Mouse (Mus musculus) stomach, embryonic 16.5 days (tissue): Measurements from ENCODE around the gene Ctdnep1. TPM values are rescaled to one million over a fixed set of nuclear protein-coding genes. Genes with fewer than 3 reads are reported as not detected.
A peak's percentile ranks its signal among the peaks of the same experiment; 100 is the strongest.

ENCODE experiments used
- ATAC-seq: fragments of 200-750 bp; cut with Nextera tagmentation; 2 replicates; pipeline ENCODE4 v1.8.0; 2017; ENCODE audit warnings: moderate number of reproducible peaks, moderate TSS enrichment; ENCODE audit not compliant: insufficient read depth, low FRiP score
- H3K27ac ChIP-seq: fragments of 300-500 bp; sonication (generic); 2 replicates; pipeline ENCODE4 v1.5.1; 2014; ENCODE audit warnings: low read length
- H3K27me3 ChIP-seq: fragments of 300-500 bp; sonication (generic); 2 replicates; pipeline ENCODE4 v1.6.1; 2014; ENCODE audit warnings: low read length, control low read depth, mixed read lengths; ENCODE audit not compliant: control insufficient read depth, insufficient read depth
- H3K36me3 ChIP-seq: fragments of 300-500 bp; sonication (generic); 2 replicates; pipeline ENCODE4 v1.6.1; 2014; ENCODE audit warnings: low read length; ENCODE audit not compliant: control insufficient read depth, insufficient read depth
- H3K4me1 ChIP-seq: fragments of 300-500 bp; sonication (generic); 2 replicates; pipeline ENCODE4 v1.6.1; 2014; ENCODE audit warnings: low read length, control low read depth, mixed read lengths; ENCODE audit not compliant: control insufficient read depth, insufficient read depth
- H3K4me2 ChIP-seq: fragments of 300-500 bp; sonication (generic); 2 replicates; pipeline ENCODE4 v1.6.1; 2014; ENCODE audit warnings: low read depth, low read length, mixed read lengths
- H3K4me3 ChIP-seq: fragments of 300-500 bp; sonication (generic); replicated peaks from 2 replicates; pipeline ENCODE4 v1.5.1; 2014; ENCODE audit warnings: mild to moderate bottlenecking, low read length
- H3K9ac ChIP-seq: fragments of 300-500 bp; sonication (generic); 2 replicates; pipeline ENCODE4 v1.6.1; 2014; ENCODE audit warnings: low read length
- H3K9me3 ChIP-seq: fragments of 300-500 bp; sonication (generic); replicated peaks from 2 replicates; pipeline ENCODE4 v1.6.1; 2016; ENCODE audit warnings: low read length, control low read depth; ENCODE audit not compliant: control insufficient read depth
- WGBS: fragments of 180-500 bp; shearing (Covaris S2); extraction: QIAGEN DNeasy Blood & Tissue Kit; methylation state at CpG from one replicate; pipeline ENCODE4 v1.1.7; 2014; 5-methylcytosine and 5-hydroxymethylcytosine counted together
- polyA plus RNA-seq: library from polyadenylated mRNA; unstranded; fragments of >200 nt; fragmentation: Nextera tagmentation; extraction: Ambion mirVana; gene quantifications from 2 replicates; pipeline ENCODE4 v1.2.1, GENCODE M21; 2015

Gene Ctdnep1
- 17.5 and 17.7 TPM in 2 replicates for polyA plus RNA-seq

DNA sequence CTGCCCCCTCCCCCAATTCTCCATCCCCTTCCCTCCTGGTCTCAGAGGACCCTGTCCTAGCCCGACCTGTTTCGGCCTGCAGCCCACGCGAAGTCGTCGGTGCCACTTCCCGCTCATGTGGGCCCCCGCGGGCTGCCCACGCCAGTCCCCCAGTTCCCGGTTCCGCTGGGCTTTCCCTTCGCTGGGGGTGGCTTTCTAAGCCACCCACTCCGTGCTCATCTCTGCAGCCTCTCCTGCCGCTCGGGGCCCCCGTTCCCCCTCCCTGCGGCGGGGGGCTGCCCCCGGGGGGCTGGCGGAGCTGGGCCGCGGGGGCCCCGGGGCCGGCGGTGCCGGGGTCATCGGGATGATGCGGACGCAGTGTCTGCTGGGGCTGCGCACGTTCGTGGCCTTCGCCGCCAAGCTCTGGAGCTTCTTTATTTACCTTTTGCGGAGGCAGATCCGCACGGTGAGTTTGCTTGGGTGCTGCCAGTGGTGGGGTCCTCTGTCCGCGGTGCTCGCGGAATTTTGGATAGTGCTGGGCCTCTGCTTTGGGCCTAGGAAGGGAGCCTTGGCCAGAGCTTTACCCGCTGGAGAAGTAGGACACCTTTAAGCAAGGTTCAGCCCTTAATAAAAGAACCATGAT, at the start of gene Ctdnep1:
Ctdnep1 (plus strand) TSS at position 16 of the 622 bp plus-strand sequence.
- no peaks in the 10 kb centered on the region for H3K27me3 ChIP-seq
- H3K4me1 ChIP-seq: peaks cover 16% of the 10 kb centered on the region
- peak within 1 kb of the TSS; percentile 94 for H3K4me3 ChIP-seq
- H3K9me3 ChIP-seq: no peaks in the 10 kb centered on the region
- peak within 1 kb of the TSS; percentile 99 for H3K27ac ChIP-seq
- WGBS: under 1% methylated on average over 39 of the region's 43 CpGs
- H3K9ac ChIP-seq: peak within 1 kb of the TSS; percentile 99
- ATAC-seq: no peak
- peaks cover 12% of the 10 kb centered on the region for H3K36me3 ChIP-seq
- H3K4me2 ChIP-seq: peak within 1 kb of the TSS; percentile 76

DNA sequence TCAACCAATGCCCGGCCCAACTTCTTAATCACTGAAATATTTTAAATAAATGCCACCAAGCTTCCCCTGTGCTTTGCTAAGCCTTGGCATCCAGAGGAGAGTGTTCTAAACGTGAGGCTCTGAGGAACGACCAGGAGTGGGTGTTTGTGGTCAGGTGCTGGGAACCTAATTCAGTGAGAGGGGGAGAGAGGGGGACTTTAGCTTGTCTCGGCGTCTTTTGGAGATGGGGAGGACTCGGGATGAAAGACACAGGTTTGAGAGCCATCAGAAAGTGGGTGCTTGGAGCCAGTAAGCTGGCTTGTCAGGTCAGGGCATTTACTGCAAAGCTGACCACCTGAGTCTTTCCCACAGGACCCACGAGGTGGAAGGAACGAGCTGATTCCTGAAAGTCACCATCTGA, 49.2 kb upstream of the Ctdnep1 start:
- 64% methylated on average over 8 of the region's 8 CpGs for WGBS
- Histone ChIP-seq H3K4me2 (no peak overlapping the region), H3K36me3 (no peaks in the 10 kb centered on the region), H3K27me3 (no peaks in the 10 kb centered on the region), H3K9ac (no peak overlapping the region), H3K27ac (no peak overlapping the region), H3K4me1 (peaks cover 19% of the 10 kb centered on the region), H3K9me3 (no peaks in the 10 kb centered on the region), H3K4me3 (no peak overlapping the region)
- no peak for ATAC-seq

DNA sequence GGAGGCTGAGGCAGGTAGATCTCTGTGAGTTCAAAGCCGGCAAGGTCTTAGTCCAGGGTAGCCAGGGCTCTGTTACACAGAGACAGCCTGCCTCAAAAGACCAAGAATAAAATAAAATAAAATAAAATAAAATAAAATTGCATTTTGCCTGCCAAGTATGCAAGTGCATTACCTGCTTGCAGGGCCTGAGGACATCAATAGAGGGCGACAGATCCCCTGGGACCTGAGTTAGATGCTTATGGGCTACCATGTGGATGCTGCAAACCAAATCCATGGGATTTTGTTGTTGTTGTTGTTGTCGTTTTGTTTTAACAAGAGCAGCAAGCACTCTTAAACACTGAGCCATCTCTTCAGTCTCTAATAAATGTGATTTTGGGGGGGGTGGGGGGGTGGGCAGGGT, 48.7 kb upstream of the Ctdnep1 start:
- Histone ChIP-seq H3K9ac (no peak overlapping the region), H3K27ac (no peak overlapping the region), H3K36me3 (no peaks in the 10 kb centered on the region), H3K4me2 (no peak overlapping the region), H3K9me3 (no peaks in the 10 kb centered on the region), H3K4me1 (peaks cover 24% of the 10 kb centered on the region), H3K4me3 (no peak overlapping the region), H3K27me3 (no peaks in the 10 kb centered on the region)
- no peak for ATAC-seq
- 46% methylated on average over 3 of the region's 3 CpGs for WGBS

DNA sequence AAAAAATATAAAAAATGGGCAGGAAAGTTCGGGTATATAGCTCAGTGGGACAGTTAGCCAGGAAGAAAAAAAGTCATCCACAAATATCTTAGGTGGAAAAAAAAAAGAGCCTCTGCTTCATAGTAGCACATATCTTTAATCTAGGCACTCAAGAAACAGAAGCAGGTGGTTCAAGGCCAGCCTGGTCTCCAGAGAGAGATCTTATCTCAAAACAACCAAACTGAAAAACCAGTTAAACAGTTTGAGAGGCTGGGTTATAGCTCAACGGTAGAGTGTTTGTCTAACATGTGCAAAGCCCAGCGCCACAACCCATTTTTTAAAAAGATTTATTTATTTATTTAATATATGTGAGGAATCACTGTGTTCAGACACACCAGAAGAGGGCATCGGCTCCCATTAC, 47.9 kb upstream of the Ctdnep1 start:
- no peak overlapping the region for H3K27ac ChIP-seq
- WGBS: 61% methylated on average over 4 of the region's 4 CpGs
- H3K4me1 ChIP-seq: peaks cover 27% of the 10 kb centered on the region
- H3K4me3 ChIP-seq: no peak overlapping the region
- no peaks in the 10 kb centered on the region; the same call in 1 of the 2 replicates for H3K27me3 ChIP-seq
- no peaks in the 10 kb centered on the region for H3K36me3 ChIP-seq
- H3K9me3 ChIP-seq: no peaks in the 10 kb centered on the region
- H3K4me2 ChIP-seq: no peak overlapping the region
- ATAC-seq: no peak
- H3K9ac ChIP-seq: no peak overlapping the region

DNA sequence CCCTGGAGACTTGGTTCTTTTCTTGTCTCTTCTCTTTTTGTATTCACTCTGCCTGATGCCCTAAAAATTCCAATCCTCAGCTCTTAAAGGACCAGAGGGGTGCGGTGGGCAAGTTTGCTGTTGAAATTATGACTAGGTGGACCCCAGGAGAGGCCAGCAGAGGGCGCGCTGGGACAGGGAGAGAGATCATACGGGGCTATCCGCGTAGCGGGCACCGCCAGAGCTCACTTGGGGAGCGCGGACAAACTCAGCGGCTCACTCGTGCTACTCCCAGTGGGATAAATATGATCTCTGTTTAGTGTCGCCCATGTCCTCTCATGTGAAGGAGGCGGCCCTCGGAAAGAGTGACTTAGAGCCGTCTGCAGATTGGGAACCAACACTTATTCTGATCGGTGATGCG, 46.8 kb upstream of the Ctdnep1 start:
- Histone ChIP-seq H3K4me3 (peak overlapping the region; percentile 20; the same call in 1 of the 2 replicates), H3K4me2 (peak overlapping the region; percentile 47), H3K27ac (no peak overlapping the region), H3K9ac (no peak overlapping the region), H3K27me3 (no peaks in the 10 kb centered on the region; the same call in 1 of the 2 replicates), H3K4me1 (peaks cover 27% of the 10 kb centered on the region), H3K36me3 (no peaks in the 10 kb centered on the region), H3K9me3 (no peaks in the 10 kb centered on the region)
- 1% methylated on average over 18 of the region's 18 CpGs for WGBS
- peak; percentile 46; the same call in 1 of the 2 replicates for ATAC-seq

DNA sequence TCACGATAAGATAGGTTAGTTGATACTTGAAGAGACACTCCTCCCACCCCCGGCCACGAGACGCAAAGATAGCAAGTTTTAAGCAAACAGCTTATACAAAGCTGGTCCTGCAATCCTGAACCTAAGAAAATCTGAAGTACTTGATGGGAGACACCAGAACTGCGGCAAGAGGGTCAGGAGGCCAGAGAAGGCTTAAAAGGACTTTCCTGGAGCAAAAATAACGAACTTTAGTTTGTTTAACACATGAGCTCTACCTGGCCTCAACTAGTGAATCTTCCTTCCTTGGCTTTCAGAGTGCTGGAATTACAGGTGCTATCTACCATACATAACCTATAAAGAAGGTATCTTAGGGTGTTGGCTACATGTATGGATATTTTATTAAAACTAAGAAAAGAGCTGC, 46.3 kb upstream of the Ctdnep1 start:
- Histone ChIP-seq H3K27ac (no peak overlapping the region), H3K4me1 (peaks cover 27% of the 10 kb centered on the region), H3K4me3 (no peak overlapping the region), H3K9me3 (no peaks in the 10 kb centered on the region), H3K27me3 (no peaks in the 10 kb centered on the region; the same call in 1 of the 2 replicates), H3K36me3 (no peaks in the 10 kb centered on the region), H3K4me2 (peak overlapping the region; percentile 47), H3K9ac (no peak overlapping the region)
- WGBS: 12% methylated on average over 6 of the region's 6 CpGs
- no peak for ATAC-seq

DNA sequence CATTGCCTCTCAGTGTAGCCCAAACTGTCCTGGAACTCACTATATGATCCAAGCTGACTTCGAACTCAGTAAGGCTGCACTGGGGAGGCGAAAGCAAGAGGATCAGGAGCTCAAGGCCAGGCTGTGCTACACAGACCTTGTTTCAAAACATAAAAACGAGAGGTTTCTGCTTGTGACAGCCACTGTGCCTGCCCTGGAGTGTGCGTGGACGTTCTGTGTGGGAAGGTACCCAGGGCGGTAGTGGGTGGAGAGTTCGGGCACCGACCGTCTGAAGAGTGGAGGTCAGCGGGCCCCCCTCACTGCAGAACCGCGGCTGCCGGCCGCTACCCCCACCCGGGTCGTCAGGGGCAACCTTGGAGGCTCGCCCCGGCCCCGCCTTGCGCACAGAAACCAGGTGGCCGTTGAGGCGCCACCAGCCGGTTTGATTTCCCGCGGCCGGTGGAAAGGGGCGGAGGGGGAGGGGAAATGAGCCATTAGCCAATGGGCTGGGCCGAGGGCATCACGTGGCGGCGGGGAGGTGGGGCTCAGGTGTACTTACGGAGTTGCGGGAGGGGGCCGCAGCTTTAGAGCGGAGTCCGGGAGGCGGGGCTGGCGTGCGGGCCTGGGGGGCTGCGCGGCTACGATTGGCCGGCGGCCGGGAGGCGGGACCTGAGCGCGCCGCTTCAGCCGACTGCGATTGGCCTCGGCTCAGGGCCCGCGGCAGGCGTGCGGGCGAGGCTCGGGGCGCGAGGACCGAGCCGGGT, 45.6 kb upstream of the Ctdnep1 start, which contains the start of gene Ybx2:
Ybx2 (plus strand) TSS at position 660 of the 743 bp plus-strand sequence.
- Histone ChIP-seq H3K4me1 (peaks cover 27% of the 10 kb centered on the region), H3K9ac (peak within 1 kb of the TSS; percentile 72), H3K4me2 (peak within 1 kb of the TSS; percentile 100), H3K9me3 (no peaks in the 10 kb centered on the region), H3K4me3 (peak within 1 kb of the TSS; percentile 52), H3K27ac (no peak within 1 kb of the TSS), H3K27me3 (no peaks in the 10 kb centered on the region; the same call in 1 of the 2 replicates), H3K36me3 (no peaks in the 10 kb centered on the region)
- ATAC-seq: peak; percentile 88
- 2% methylated on average over 54 of the region's 62 CpGs for WGBS

DNA sequence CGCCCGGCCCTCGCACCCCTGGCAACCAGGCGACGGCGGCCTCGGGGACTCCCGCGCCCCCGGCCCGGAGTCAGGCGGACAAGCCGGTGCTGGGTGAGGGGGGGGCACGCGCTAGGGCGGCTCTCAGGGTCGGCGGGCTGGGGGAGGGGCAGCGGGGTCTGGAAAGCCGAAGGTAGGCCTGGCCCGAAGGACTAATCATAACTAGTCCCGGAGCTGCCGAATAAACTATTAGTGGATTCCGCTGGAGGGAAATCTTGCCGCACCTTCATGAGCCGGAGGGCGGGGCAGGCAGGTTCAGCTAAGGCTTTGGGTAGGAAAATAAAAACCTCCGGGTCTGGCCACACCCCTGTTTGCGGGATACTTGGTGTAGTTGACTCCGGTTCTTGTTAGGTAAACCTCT, 44.8 kb upstream of the Ctdnep1 start:
- H3K4me3 ChIP-seq: peak overlapping the region; percentile 52
- ATAC-seq: peak; percentile 12; the same call in 1 of the 2 replicates
- H3K4me1 ChIP-seq: peaks cover 27% of the 10 kb centered on the region
- WGBS: 1% methylated on average over 30 of the region's 30 CpGs
- H3K27me3 ChIP-seq: no peaks in the 10 kb centered on the region; the same call in 1 of the 2 replicates
- H3K27ac ChIP-seq: no peak overlapping the region
- H3K9ac ChIP-seq: peak overlapping the region; percentile 72
- H3K9me3 ChIP-seq: no peaks in the 10 kb centered on the region
- no peaks in the 10 kb centered on the region for H3K36me3 ChIP-seq
- H3K4me2 ChIP-seq: peak overlapping the region; percentile 100

DNA sequence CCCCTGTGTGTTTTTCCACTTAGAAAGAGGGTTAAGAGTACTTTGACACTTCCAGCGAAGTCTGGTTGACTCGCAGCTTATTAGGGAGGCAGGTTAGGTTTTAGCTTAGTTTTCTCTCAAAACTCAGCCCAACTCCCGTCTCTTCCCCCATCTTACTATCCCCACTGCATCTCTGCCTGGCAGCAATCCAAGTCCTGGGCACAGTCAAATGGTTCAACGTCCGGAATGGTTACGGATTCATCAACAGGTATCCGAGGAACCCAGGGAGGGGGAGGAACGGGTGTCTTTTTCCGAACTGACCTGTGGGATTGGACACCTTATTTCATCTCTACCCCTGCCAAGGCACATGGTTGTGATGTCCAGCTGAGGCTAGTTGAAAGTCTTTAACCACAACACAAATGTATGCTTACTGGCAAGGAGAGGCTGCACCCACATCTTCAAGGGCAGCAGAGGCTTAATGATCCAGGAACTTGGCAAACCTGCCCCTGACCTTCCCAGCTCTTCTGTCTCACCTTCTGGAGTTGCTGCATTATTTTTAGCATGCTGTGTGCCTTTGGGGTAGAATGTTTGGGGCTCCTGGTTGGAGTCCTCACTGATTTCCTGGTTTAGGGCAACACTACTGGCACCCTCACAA, 44.1 kb upstream of the Ctdnep1 start:
- Histone ChIP-seq H3K27ac (no peak overlapping the region), H3K4me3 (no peak overlapping the region), H3K36me3 (no peaks in the 10 kb centered on the region), H3K9ac (no peak overlapping the region), H3K9me3 (no peaks in the 10 kb centered on the region), H3K27me3 (no peaks in the 10 kb centered on the region; the same call in 1 of the 2 replicates), H3K4me1 (peaks cover 27% of the 10 kb centered on the region), H3K4me2 (peak overlapping the region; percentile 100)
- WGBS: 37% methylated on average over 9 of the region's 9 CpGs
- ATAC-seq: no peak
